Mouse (Mus musculus) embryonic facial prominence, embryonic 14.5 days (tissue): ENCODE results near the gene Gm20909. TPM values are rescaled to one million over a fixed set of nuclear protein-coding genes. Genes with fewer than 3 reads are reported as not detected.
"Not testable (repeated sequence)": the region's sequence is repeated elsewhere in the genome, so short reads cannot be mapped to it uniquely, and the experiment has no call there.

ENCODE experiments used
- ATAC-seq: fragments of 200-750 bp; cut with Nextera tagmentation; 2 replicates; pipeline ENCODE4 v1.8.0; 2017; ENCODE audit warnings: low read depth, moderate number of reproducible peaks, moderate TSS enrichment
- DNase-seq: peaks from one replicate; pipeline ENCODE4 v3.0.0-alpha.2; 2015; ENCODE audit warnings: low spot score
- H3K27ac ChIP-seq: fragments of 300-500 bp; sonication (generic); replicated peaks from 2 replicates; pipeline ENCODE4 v1.5.1; 2014; ENCODE audit warnings: low read depth, mild to moderate bottlenecking, low read length, moderate library complexity
- H3K27me3 ChIP-seq: fragments of 300-500 bp; sonication (generic); replicated peaks from 2 replicates; pipeline ENCODE4 v1.6.1; 2014; ENCODE audit warnings: low read length; ENCODE audit not compliant: control insufficient read depth, insufficient read depth
- H3K36me3 ChIP-seq: fragments of 300-500 bp; sonication (generic); 2 replicates; pipeline ENCODE4 v1.6.1; 2014; ENCODE audit warnings: low read length, mixed read lengths; ENCODE audit not compliant: control insufficient read depth, insufficient read depth
- H3K4me1 ChIP-seq: fragments of 300-500 bp; sonication (generic); 2 replicates; pipeline ENCODE4 v1.6.1; 2014; ENCODE audit warnings: antibody characterized with exemption, low read length; ENCODE audit not compliant: control insufficient read depth, insufficient read depth
- H3K4me2 ChIP-seq: fragments of 300-500 bp; sonication (generic); 2 replicates; pipeline ENCODE4 v1.6.1; 2014; ENCODE audit warnings: low read depth, mild to moderate bottlenecking, low read length, moderate library complexity, mixed read lengths
- H3K4me3 ChIP-seq: fragments of 300-500 bp; sonication (generic); 2 replicates; pipeline ENCODE4 v1.5.1; 2014; ENCODE audit warnings: low read depth, mild to moderate bottlenecking, low read length
- H3K9ac ChIP-seq: fragments of 300-500 bp; sonication (generic); 2 replicates; pipeline ENCODE4 v1.6.1; 2014; ENCODE audit warnings: low read depth, mild to moderate bottlenecking, low read length, moderate library complexity, mixed read lengths
- H3K9me3 ChIP-seq: fragments of 300-500 bp; sonication (generic); 2 replicates; pipeline ENCODE4 v1.6.1; 2016; ENCODE audit warnings: low read length; ENCODE audit not compliant: control insufficient read depth
- WGBS: fragments of 180-500 bp; shearing (Covaris S2); extraction: QIAGEN DNeasy Blood & Tissue Kit; methylation state at CpG from one replicate; pipeline ENCODE4 v1.1.7; 2014; 5-methylcytosine and 5-hydroxymethylcytosine counted together
- polyA plus RNA-seq: library from polyadenylated mRNA; unstranded; fragments of >200 nt; fragmentation: Nextera tagmentation; extraction: Ambion mirVana; gene quantifications from 2 replicates; pipeline ENCODE4 v1.2.1, GENCODE M21; 2014

Gm20909 gene
- polyA plus RNA-seq, result not detected in 2 replicates

DNA sequence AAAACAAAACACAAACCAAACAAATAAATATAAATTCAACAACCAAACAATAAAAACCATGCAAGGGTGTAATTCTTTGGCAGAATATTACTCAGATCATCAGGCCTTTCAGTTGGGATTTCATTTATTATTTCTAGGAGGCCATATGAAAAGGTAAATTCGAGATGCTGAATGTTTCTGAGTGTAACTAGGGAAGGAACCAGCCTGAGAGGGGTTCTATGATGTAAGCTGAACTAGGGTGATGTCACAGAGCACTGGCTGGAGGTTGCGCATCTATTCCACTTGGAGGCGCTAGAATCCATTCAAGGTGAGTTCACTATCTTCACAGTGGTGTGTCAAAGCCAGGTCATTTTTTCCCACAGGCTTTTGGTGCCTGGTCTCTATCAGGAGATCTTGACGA, at the start of gene Gm20909:
Gene Gm20909, plus strand, starts transcription at position 301 of the 400 bp plus-strand sequence.
- not testable (repeated sequence) for H3K4me3 ChIP-seq, H3K4me2 ChIP-seq, H3K9me3 ChIP-seq, H3K27ac ChIP-seq, ATAC-seq, H3K4me1 ChIP-seq, H3K9ac ChIP-seq, H3K36me3 ChIP-seq, DNase-seq, H3K27me3 ChIP-seq
- WGBS, result no CpG with 5 or more reads among the region's 4 CpGs

Other genes with a start within 250 kb of the Gm20909 start
- not detected in 2 replicates for gene Gm29866, start 170.9 kb upstream of the Gm20909 start, polyA plus RNA-seq
- not detected in 2 replicates for gene Gm20865, start 77.0 kb downstream of the Gm20909 start, polyA plus RNA-seq